Mouse (Mus musculus) hindbrain, embryonic 16.5 days (tissue): ENCODE results near the gene Sorcs3. TPM values are rescaled to one million over a fixed set of nuclear protein-coding genes. Genes with fewer than 3 reads are reported as not detected.
A peak's percentile ranks its signal among the peaks of the same experiment; 100 is the strongest.

Experiments
- ATAC-seq: fragments of 200-750 bp; cut with Nextera tagmentation; 2 replicates; pipeline ENCODE4 v1.8.0; 2017; ENCODE audit warnings: moderate TSS enrichment, moderate library complexity
- H3K27ac ChIP-seq: fragments of 300-500 bp; sonication (generic); 2 replicates; pipeline ENCODE4 v1.5.1; 2014; ENCODE audit warnings: low read depth, mild to moderate bottlenecking, control low read depth, low read length, moderate library complexity
- H3K27me3 ChIP-seq: fragments of 300-500 bp; sonication (generic); replicated peaks from 2 replicates; pipeline ENCODE4 v1.6.1; 2014; ENCODE audit warnings: low read length; ENCODE audit not compliant: control insufficient read depth, insufficient read depth
- H3K36me3 ChIP-seq: fragments of 300-500 bp; sonication (generic); 2 replicates; pipeline ENCODE4 v1.6.1; 2014; ENCODE audit warnings: mild to moderate bottlenecking, low read length, moderate library complexity, mixed read lengths; ENCODE audit not compliant: control insufficient read depth, insufficient read depth
- H3K4me1 ChIP-seq: fragments of 300-500 bp; sonication (generic); 2 replicates; pipeline ENCODE4 v1.6.1; 2014; ENCODE audit warnings: low read depth, low read length; ENCODE audit not compliant: control insufficient read depth, insufficient read depth
- H3K4me2 ChIP-seq: fragments of 300-500 bp; sonication (generic); 2 replicates; pipeline ENCODE4 v1.6.1; 2014; ENCODE audit warnings: mild to moderate bottlenecking, low read length, control low read depth, moderate library complexity
- H3K4me3 ChIP-seq: fragments of 300-500 bp; sonication (generic); 2 replicates; pipeline ENCODE4 v1.5.1; 2014; ENCODE audit warnings: mild to moderate bottlenecking, low read length, control low read depth, moderate library complexity
- H3K9ac ChIP-seq: fragments of 300-500 bp; sonication (generic); 2 replicates; pipeline ENCODE4 v1.6.1; 2014; ENCODE audit warnings: low read depth, mild to moderate bottlenecking, control low read depth, low read length, moderate library complexity
- H3K9me3 ChIP-seq: fragments of 300-500 bp; sonication (generic); 2 replicates; pipeline ENCODE4 v1.6.1; 2014; ENCODE audit warnings: mild to moderate bottlenecking, low read length, moderate library complexity; ENCODE audit not compliant: control insufficient read depth
- WGBS: fragments of 180-500 bp; shearing (Covaris S2); extraction: QIAGEN DNeasy Blood & Tissue Kit; methylation state at CpG from one replicate; pipeline ENCODE4 v1.1.7; 2014; 5-methylcytosine and 5-hydroxymethylcytosine counted together
- polyA plus RNA-seq: library from polyadenylated mRNA; unstranded; fragments of >200 nt; fragmentation: Nextera tagmentation; extraction: Ambion mirVana; gene quantifications from 2 replicates; pipeline ENCODE4 v1.2.1, GENCODE M21; 2015

Sorcs3 gene
- polyA plus RNA-seq, 1 experiment from 2014 or later = 14.5 TPM

GRCm38 (mm10) chr19:48391551-48391950 lies 185.7 kb downstream of the Sorcs3 start:
- no peak overlapping the region for H3K27ac ChIP-seq
- H3K9ac ChIP-seq = no peak overlapping the region
- no peak overlapping the region for H3K4me2 ChIP-seq
- H3K27me3 ChIP-seq = no peaks in the 10 kb centered on the region
- H3K4me3 ChIP-seq = no peak overlapping the region
- 61% methylated on average over 1 of the region's 1 CpGs for WGBS
- no peak for ATAC-seq
- H3K9me3 ChIP-seq = no peaks in the 10 kb centered on the region
- no peaks in the 10 kb centered on the region for H3K36me3 ChIP-seq
- no peaks in the 10 kb centered on the region for H3K4me1 ChIP-seq

DNA sequence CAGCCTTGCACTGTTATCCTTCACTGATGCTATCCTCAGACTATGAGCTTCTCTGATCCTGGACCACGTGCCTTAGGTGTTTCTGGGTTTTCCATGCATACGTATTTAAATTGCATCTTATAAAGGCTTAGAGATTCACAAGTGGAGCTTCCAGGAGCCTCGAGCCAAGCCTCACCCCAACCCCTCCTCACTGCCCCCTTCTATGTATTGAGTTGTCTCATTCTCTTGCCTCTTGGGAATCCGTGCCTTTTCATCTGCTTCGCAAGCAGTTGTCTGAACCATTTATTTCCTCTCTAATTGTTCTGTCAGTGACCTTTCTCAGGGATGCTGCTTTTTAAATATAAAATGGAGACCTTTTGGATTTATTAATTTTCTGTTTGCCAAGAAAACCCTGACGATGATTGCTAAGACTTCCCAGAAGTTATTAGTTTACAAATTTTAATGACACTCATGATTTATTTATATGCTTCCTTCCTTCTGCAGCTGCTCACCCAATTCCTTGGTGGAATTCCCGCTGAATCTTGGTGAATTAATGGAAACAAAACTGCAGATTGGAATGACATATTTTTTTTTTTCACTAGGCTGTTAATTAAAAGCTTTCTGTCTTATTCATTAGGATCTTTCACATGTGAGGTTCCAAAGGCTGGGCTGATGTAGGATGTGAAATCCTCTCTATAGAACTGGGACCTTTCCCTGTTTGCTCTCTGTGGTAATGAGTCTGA lies 199.1 kb downstream of the Sorcs3 start:
- no peaks in the 10 kb centered on the region for H3K9me3 ChIP-seq
- WGBS = 32% methylated on average over 7 of the region's 7 CpGs
- H3K27ac ChIP-seq = no peak overlapping the region
- H3K9ac ChIP-seq = no peak overlapping the region
- no peaks in the 10 kb centered on the region for H3K27me3 ChIP-seq
- H3K4me3 ChIP-seq = no peak overlapping the region
- H3K4me1 ChIP-seq = no peaks in the 10 kb centered on the region
- H3K36me3 ChIP-seq = no peaks in the 10 kb centered on the region
- ATAC-seq = no peak
- H3K4me2 ChIP-seq = no peak overlapping the region

DNA sequence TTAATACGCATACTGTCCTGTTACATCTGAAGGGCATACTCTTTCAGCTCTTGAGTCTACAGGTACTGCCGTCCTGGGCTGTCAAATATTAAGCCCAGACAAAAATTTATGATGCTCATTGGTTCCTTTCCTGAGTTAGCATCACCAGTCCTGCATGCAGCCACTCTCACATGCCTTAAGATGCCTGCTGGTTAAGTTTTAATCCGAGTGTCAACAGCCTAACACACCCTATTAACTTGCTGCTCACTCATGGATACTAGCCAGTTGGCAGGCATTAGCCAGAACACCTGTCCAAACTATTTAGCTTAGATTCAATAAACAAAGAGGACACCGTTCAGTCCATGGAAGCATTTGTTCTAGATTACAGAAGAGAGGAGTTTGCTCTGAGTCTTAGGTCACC lies 202.4 kb downstream of the Sorcs3 start:
- H3K4me2 ChIP-seq = no peak overlapping the region
- H3K27ac ChIP-seq = no peak overlapping the region
- no peak for ATAC-seq
- H3K4me1 ChIP-seq = no peaks in the 10 kb centered on the region
- H3K9me3 ChIP-seq = no peaks in the 10 kb centered on the region
- no peak overlapping the region for H3K4me3 ChIP-seq
- H3K27me3 ChIP-seq = no peaks in the 10 kb centered on the region
- H3K36me3 ChIP-seq = no peaks in the 10 kb centered on the region
- H3K9ac ChIP-seq = no peak overlapping the region
- WGBS = 75% methylated on average over 4 of the region's 4 CpGs

DNA sequence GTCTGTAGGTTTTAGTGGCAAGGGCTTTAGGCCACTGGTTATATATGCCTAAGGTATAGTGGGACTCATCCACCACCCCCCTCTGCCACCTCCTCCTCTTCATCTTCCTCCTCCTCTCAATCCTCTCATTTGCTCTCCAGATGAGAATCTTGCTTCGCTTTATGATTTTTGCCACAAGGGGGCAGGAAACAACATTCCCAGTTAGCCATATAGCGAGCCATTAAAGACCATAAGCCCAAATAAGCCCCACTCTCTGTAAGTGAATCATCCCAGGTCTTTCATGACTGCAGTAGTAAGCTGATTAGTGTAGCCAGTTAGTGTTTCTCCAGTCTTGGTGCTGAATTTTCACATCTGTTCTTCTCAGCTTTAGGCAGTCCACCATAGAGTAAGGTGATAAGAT lies 205.5 kb downstream of the Sorcs3 start:
- WGBS = 47% methylated on average over 2 of the region's 2 CpGs
- no peak for ATAC-seq

DNA sequence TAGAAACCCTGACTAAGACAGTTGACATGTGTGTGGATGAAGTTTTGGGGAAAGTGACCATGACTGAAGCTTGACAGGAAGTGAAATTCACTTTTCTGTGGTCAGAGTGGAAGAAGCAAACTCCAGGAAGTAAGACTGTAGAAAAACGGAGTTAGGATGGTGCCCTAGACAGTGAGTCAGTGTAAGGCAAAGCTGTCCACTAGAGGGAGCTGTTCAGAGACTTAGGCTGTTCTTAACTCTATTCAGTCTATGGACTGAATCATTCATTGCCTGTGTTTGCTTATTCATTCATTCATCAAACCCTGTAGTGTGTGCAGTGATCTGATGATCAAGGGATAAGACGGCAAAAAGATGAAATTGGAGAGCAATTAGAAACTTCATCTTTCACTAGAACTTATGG lies 208.0 kb downstream of the Sorcs3 start:
- Histone ChIP-seq H3K27me3 (no peaks in the 10 kb centered on the region), H3K4me2 (no peak overlapping the region), H3K36me3 (no peaks in the 10 kb centered on the region), H3K9ac (no peak overlapping the region), H3K4me1 (no peaks in the 10 kb centered on the region), H3K9me3 (no peaks in the 10 kb centered on the region), H3K4me3 (no peak overlapping the region), H3K27ac (no peak overlapping the region)
- no peak for ATAC-seq
- 60% methylated on average over 2 of the region's 2 CpGs for whole genome bisulfite sequencing

More for the DNA sequence above, 205.5 kb downstream of the Sorcs3 start:
- Histone ChIP-seq H3K27ac (no peak overlapping the region), H3K4me3 (no peak overlapping the region), H3K4me2 (no peak overlapping the region), H3K36me3 (no peaks in the 10 kb centered on the region), H3K27me3 (no peaks in the 10 kb centered on the region), H3K4me1 (no peaks in the 10 kb centered on the region), H3K9ac (no peak overlapping the region), H3K9me3 (no peaks in the 10 kb centered on the region)

DNA sequence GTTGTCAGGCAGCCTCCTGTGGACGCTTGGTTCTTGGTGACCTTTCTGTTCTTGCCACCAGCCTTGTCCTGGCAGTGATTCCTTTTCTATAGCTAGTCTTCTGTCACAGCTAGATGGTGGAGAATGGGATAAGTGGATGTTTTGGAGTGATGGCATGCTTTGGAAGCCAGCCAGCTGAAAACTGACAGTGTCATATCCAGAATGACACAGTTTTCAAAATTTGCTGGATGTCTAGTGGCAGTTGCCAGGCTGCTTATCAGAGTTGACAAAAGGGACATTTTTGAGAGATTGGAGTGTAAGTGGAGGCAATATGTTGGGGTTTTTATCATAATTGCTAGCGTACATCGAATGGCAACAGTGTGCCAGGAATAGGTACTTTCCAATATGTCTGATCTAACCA lies 212.5 kb downstream of the Sorcs3 start:
- H3K27ac ChIP-seq = no peak overlapping the region
- WGBS = 71% methylated on average over 3 of the region's 3 CpGs
- H3K4me1 ChIP-seq = no peaks in the 10 kb centered on the region
- no peak overlapping the region for H3K4me2 ChIP-seq
- H3K9ac ChIP-seq = no peak overlapping the region
- H3K27me3 ChIP-seq = no peaks in the 10 kb centered on the region
- H3K4me3 ChIP-seq = no peak overlapping the region
- no peaks in the 10 kb centered on the region for H3K36me3 ChIP-seq
- no peaks in the 10 kb centered on the region for H3K9me3 ChIP-seq
- no peak for ATAC-seq

GRCm38 (mm10) chr19:48429263-48429662 lies 223.4 kb downstream of the Sorcs3 start:
- Histone ChIP-seq H3K36me3 (no peaks in the 10 kb centered on the region), H3K27ac (no peak overlapping the region), H3K4me3 (no peak overlapping the region), H3K9me3 (no peaks in the 10 kb centered on the region), H3K9ac (no peak overlapping the region), H3K27me3 (no peaks in the 10 kb centered on the region), H3K4me2 (no peak overlapping the region), H3K4me1 (peaks cover 4% of the 10 kb centered on the region; the same call in 1 of the 2 replicates)
- no peak for ATAC-seq
- WGBS = 88% methylated on average over 4 of the region's 4 CpGs

GRCm38 (mm10) chr19:48429755-48430154 lies 223.9 kb downstream of the Sorcs3 start:
- no peaks in the 10 kb centered on the region for H3K9me3 ChIP-seq
- peak; percentile 56; the same call in 1 of the 2 replicates for ATAC-seq
- 20% methylated on average over 2 of the region's 2 CpGs for WGBS
- peaks cover 4% of the 10 kb centered on the region; the same call in 1 of the 2 replicates for H3K4me1 ChIP-seq
- no peaks in the 10 kb centered on the region for H3K27me3 ChIP-seq
- no peak overlapping the region for H3K4me3 ChIP-seq
- H3K27ac ChIP-seq = no peak overlapping the region
- no peak overlapping the region for H3K4me2 ChIP-seq
- H3K9ac ChIP-seq = no peak overlapping the region
- H3K36me3 ChIP-seq = no peaks in the 10 kb centered on the region

DNA sequence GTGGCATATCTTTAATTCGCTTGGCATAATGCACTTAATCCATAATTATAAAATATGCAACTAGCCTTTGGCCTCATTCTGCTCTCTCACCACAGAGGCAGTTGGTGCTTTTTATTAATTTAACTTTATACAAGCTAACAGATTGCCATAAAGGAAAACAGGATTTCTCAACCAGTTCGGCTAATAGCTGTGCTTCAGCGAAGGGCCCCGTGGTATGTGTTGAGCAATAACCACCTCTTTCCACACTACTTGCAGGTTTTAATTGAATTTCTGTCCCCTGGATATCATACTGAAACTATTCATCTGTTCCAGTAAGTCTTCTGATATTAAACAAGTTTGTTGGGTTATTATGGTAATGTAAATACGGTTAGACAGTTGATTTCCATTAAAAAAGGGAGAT lies 224.5 kb downstream of the Sorcs3 start:
- Histone ChIP-seq H3K4me3 (no peak overlapping the region), H3K27ac (no peak overlapping the region), H3K9me3 (no peaks in the 10 kb centered on the region), H3K27me3 (no peaks in the 10 kb centered on the region), H3K9ac (no peak overlapping the region), H3K36me3 (no peaks in the 10 kb centered on the region), H3K4me2 (no peak overlapping the region), H3K4me1 (peaks cover 4% of the 10 kb centered on the region; the same call in 1 of the 2 replicates)
- 79% methylated on average over 5 of the region's 5 CpGs for WGBS
- no peak for ATAC-seq
